Mouse (Mus musculus) midbrain, embryonic 10.5 days (tissue): ENCODE measurements around the gene Khdrbs2. TPM values are rescaled to one million over a fixed set of nuclear protein-coding genes. Genes with fewer than 3 reads are reported as not detected.
"Not testable (repeated sequence)": the region's sequence is repeated elsewhere in the genome, so short reads cannot be mapped to it uniquely, and the experiment has no call there.

Source experiments
- DNase-seq: peaks from one replicate; pipeline ENCODE4 v3.0.0-alpha.2; 2017; ENCODE audit warnings: low spot score
- H3K27ac ChIP-seq: fragments of 300-500 bp; sonication (generic); replicated peaks from 2 replicates; pipeline ENCODE4 v1.5.1; 2016; ENCODE audit warnings: mild to moderate bottlenecking
- H3K27me3 ChIP-seq: fragments of 300-500 bp; sonication (generic); 2 replicates; pipeline ENCODE4 v1.6.1; 2016; ENCODE audit warnings: low read depth, mild to moderate bottlenecking; ENCODE audit not compliant: poor library complexity, severe bottlenecking
- H3K36me3 ChIP-seq: fragments of 300-500 bp; sonication (generic); 2 replicates; pipeline ENCODE4 v1.6.1; 2016; ENCODE audit warnings: mild to moderate bottlenecking, moderate library complexity
- H3K4me1 ChIP-seq: fragments of 300-500 bp; sonication (generic); 2 replicates; pipeline ENCODE4 v1.6.1; 2016
- H3K4me3 ChIP-seq: fragments of 300-500 bp; sonication (generic); 2 replicates; pipeline ENCODE4 v1.5.1; 2016; ENCODE audit warnings: mild to moderate bottlenecking, moderate library complexity
- H3K9me3 ChIP-seq: fragments of 300-500 bp; sonication (generic); replicated peaks from 2 replicates; pipeline ENCODE4 v1.6.1; 2016; ENCODE audit warnings: mild to moderate bottlenecking
- WGBS: fragments of 180-500 bp; shearing (Covaris S2); methylation state at CpG from one replicate; pipeline ENCODE4 v1.1.7; 2016; 5-methylcytosine and 5-hydroxymethylcytosine counted together
- polyA plus RNA-seq: library from polyadenylated mRNA; unstranded; fragments of >200 nt; fragmentation: Nextera tagmentation; extraction: Ambion mirVana; gene quantifications from 2 replicates; pipeline ENCODE4 v1.2.1, GENCODE M21; 2016

The Khdrbs2 gene
- polyA plus RNA-seq, 1 experiment from 2014 or later = 4.8 TPM

- Histone ChIP-seq H3K27me3 (no peaks in the 10 kb centered on the region), H3K4me1 (no peaks in the 10 kb centered on the region), H3K36me3 (no peaks in the 10 kb centered on the region), H3K27ac (no peak overlapping the region), H3K9me3 (no peaks in the 10 kb centered on the region), H3K4me3 (no peak overlapping the region)
- 85% methylated on average over 2 of the region's 2 CpGs for WGBS
- no peak for DNase-seq
These were observed 315.4 kb downstream of the Khdrbs2 start for GRCm38 (mm10) chr1:32487944-32488343.

DNA sequence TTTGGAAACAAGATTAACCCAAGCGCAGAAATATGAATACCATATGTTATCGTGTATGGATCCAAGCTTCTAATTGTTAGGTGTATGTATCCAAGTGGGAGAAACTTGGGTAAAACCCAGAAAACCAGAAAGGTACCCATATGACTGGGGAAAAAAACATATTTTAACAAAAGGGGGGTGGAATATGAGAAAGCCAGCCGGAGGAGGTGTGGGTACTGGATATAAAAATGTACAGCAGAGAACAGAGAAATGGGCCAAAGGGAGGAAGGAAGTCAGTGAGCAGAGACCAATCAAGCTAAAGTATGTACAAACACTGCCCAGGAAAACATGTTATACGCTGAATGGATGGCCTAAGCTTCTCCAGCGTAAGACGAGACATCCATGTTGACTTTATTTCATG lies 330.9 kb downstream of the Khdrbs2 start:
- WGBS = 92% methylated on average over 6 of the region's 6 CpGs
- Histone ChIP-seq H3K27me3 (no peaks in the 10 kb centered on the region), H3K27ac (no peak overlapping the region), H3K4me3 (no peak overlapping the region), H3K36me3 (no peaks in the 10 kb centered on the region), H3K9me3 (no peaks in the 10 kb centered on the region), H3K4me1 (0 out of 2 replicates have a peak, but pooled peaks cover 3% of the 10 kb centered on the region)
- no peak for DNase-seq

DNA sequence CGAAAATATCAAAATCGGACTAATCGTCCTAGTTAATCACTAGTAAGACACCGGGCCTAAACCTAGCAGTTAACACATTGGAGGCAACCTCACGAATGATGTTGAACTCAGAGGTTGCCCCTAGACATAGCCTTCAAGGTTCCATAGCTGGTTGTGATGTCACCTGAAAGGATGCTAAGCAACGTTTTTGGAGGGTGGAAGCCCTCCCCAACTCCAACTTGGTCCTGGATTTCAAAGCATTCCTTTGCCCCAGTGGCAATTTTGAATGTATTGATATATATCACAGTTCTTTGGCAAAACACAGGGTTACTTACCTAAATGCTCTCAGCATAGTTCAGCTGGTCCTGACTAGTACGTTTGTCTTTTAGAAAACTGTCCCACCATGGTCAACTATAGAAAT lies 374.7 kb downstream of the Khdrbs2 start, which contains the start of gene Gm5415:
Gene Gm5415 (minus strand): TSS at position 101 of the 400 bp plus-strand sequence.
- not testable (repeated sequence) for H3K27me3 ChIP-seq, H3K9me3 ChIP-seq, DNase-seq, H3K27ac ChIP-seq, H3K4me1 ChIP-seq, H3K4me3 ChIP-seq, H3K36me3 ChIP-seq
- WGBS = 87% methylated on average over 2 of the region's 7 CpGs

GRCm38 (mm10) chr1:32553459-32553858 lies 380.9 kb downstream of the Khdrbs2 start:
- DNase-seq = no peak
- no peaks in the 10 kb centered on the region for H3K9me3 ChIP-seq
- H3K4me3 ChIP-seq = no peak overlapping the region
- no peaks in the 10 kb centered on the region for H3K36me3 ChIP-seq
- H3K4me1 ChIP-seq = no peaks in the 10 kb centered on the region
- 88% methylated on average over 3 of the region's 3 CpGs for WGBS
- no peaks in the 10 kb centered on the region for H3K27me3 ChIP-seq
- H3K27ac ChIP-seq = no peak overlapping the region

- 76% methylated on average over 4 of the region's 4 CpGs for WGBS
- no peak for DNase-seq
- Histone ChIP-seq H3K9me3 (no peaks in the 10 kb centered on the region), H3K36me3 (no peaks in the 10 kb centered on the region), H3K27ac (no peak overlapping the region), H3K4me3 (no peak overlapping the region), H3K4me1 (no peaks in the 10 kb centered on the region), H3K27me3 (no peaks in the 10 kb centered on the region)
These were observed 381.4 kb downstream of the Khdrbs2 start for GRCm38 (mm10) chr1:32553925-32554324.

DNA sequence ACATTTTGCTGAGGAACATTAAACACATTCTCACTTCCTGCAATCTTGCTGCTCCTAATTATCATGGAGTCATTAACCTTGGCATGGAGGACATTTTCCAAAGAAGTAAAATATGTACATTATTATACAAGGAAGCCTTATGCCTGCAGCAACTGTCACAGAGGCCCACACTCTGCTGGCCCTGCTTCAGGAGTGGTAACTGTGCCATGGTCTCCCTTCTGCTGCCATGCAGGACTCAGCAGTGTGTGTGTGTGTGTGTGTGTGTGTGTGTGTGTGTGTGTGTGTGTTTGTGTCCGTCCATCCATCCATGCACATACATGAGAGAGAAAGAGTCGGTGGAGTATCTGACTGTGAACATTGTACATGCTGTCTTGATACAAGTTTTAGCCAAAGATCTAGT lies 396.4 kb downstream of the Khdrbs2 start:
- no peaks in the 10 kb centered on the region for H3K4me1 ChIP-seq
- no peaks in the 10 kb centered on the region for H3K36me3 ChIP-seq
- 93% methylated on average over 2 of the region's 2 CpGs for WGBS
- no peaks in the 10 kb centered on the region for H3K27me3 ChIP-seq
- no peaks in the 10 kb centered on the region for H3K9me3 ChIP-seq
- no peak for DNase-seq
- no peak overlapping the region for H3K4me3 ChIP-seq
- H3K27ac ChIP-seq = no peak overlapping the region

DNA sequence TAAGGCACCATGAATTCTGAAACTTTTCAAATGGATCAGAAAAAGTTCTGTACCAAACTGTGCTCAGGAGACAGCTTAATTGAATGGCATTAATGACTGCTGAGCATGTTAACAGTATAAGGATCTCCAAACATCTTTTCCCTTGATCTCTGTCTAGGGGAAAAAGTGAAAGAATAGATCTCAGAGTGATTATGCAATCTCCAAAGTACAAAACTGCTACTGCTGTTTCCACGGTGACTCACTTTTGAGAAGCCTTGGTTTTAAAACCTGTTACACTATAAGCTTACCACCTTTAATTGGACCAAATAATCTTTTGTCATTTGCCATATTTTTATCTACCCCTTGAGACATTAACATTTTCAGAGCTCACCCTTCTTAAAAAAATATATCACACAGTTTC lies 453.5 kb downstream of the Khdrbs2 start:
- WGBS = 77% methylated on average over 1 of the region's 1 CpGs
- no peak for DNase-seq
- Histone ChIP-seq H3K9me3 (no peaks in the 10 kb centered on the region), H3K27ac (no peak overlapping the region), H3K4me3 (no peak overlapping the region), H3K36me3 (no peaks in the 10 kb centered on the region), H3K4me1 (peaks cover 4% of the 10 kb centered on the region), H3K27me3 (no peaks in the 10 kb centered on the region)

GRCm38 (mm10) chr1:32632415-32633354 lies 460.2 kb downstream of the Khdrbs2 start:
- Histone ChIP-seq H3K27ac (no peak overlapping the region), H3K36me3 (no peaks in the 10 kb centered on the region), H3K27me3 (no peaks in the 10 kb centered on the region), H3K4me3 (no peak overlapping the region), H3K9me3 (no peaks in the 10 kb centered on the region), H3K4me1 (no peaks in the 10 kb centered on the region)
- WGBS = 91% methylated on average over 5 of the region's 5 CpGs
- no peak for DNase-seq

DNA sequence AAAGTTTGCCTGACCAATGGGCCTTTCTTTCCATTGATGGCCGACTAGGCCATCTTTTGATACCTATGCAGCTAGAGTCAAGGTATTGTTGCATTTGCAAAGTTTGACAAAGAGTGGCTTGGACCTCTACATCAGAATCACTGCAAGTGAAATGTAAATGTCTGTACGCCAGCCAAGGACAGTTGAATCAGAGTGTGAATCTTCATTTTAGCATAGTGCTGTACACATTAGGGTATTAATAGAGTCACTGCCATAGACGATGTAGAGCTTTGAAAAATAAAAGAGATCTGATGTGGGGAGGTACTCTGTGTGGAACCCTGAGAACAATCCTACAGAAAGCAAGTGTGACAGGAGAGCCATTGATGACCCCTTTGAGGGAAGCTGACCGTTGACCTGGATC lies 460.9 kb downstream of the Khdrbs2 start:
- 91% methylated on average over 4 of the region's 4 CpGs for WGBS
- Histone ChIP-seq H3K4me1 (no peaks in the 10 kb centered on the region), H3K4me3 (no peak overlapping the region), H3K36me3 (no peaks in the 10 kb centered on the region), H3K27ac (no peak overlapping the region), H3K9me3 (no peaks in the 10 kb centered on the region), H3K27me3 (no peaks in the 10 kb centered on the region)
- DNase-seq = no peak

DNA sequence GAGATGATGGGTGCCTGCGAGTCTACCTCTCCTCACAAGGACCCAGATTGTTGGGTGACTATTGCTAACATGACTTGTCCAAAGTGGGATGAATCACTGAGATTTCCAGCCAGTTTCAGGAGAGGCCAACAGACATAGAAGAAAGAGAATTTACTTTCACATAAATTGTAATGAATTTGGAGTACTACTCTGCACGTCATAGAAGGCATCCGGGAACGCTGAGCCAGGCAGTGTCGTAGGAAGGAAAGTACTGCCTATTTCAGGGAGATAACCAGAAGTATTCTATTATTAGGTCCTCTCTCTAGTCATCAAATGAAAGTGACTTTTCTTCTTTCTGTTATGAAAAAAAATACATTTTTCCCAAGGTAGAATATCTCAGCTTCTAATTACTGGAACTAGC lies 466.6 kb downstream of the Khdrbs2 start:
- Histone ChIP-seq H3K4me1 (no peaks in the 10 kb centered on the region), H3K27me3 (no peaks in the 10 kb centered on the region), H3K9me3 (no peaks in the 10 kb centered on the region), H3K36me3 (no peaks in the 10 kb centered on the region), H3K27ac (no peak overlapping the region), H3K4me3 (no peak overlapping the region)
- WGBS = 96% methylated on average over 5 of the region's 5 CpGs
- no peak for DNase-seq

- Histone ChIP-seq H3K4me3 (no peak overlapping the region), H3K36me3 (no peaks in the 10 kb centered on the region), H3K9me3 (no peaks in the 10 kb centered on the region), H3K4me1 (no peaks in the 10 kb centered on the region), H3K27ac (no peak overlapping the region), H3K27me3 (no peaks in the 10 kb centered on the region)
- 90% methylated on average over 3 of the region's 3 CpGs for WGBS
- no peak for DNase-seq
These were observed 477.2 kb downstream of the Khdrbs2 start for GRCm38 (mm10) chr1:32649647-32650209.

DNA sequence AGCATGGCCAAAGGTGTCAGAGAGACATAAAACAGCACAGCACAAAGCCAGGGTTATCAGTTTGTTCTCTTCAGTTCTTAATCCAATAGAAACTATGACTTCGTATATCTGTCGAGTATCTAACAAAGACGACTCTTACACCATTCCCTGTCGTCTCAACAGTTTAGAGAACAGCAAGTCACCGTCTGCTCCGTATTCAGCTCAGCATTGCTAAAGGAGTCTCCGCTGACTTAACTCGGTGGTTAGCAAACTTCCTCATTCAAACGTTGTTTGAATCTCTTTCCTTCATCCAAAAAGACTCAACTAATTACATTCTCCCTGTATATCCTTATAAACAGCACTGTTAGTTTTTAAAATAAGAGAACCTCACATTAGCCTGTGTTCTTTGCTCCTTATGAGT lies 521.3 kb downstream of the Khdrbs2 start:
- Histone ChIP-seq H3K27ac (no peak overlapping the region), H3K4me1 (no peaks in the 10 kb centered on the region), H3K4me3 (no peak overlapping the region), H3K9me3 (no peaks in the 10 kb centered on the region), H3K36me3 (no peaks in the 10 kb centered on the region), H3K27me3 (no peaks in the 10 kb centered on the region)
- no peak for DNase-seq
- 87% methylated on average over 9 of the region's 9 CpGs for WGBS

DNA sequence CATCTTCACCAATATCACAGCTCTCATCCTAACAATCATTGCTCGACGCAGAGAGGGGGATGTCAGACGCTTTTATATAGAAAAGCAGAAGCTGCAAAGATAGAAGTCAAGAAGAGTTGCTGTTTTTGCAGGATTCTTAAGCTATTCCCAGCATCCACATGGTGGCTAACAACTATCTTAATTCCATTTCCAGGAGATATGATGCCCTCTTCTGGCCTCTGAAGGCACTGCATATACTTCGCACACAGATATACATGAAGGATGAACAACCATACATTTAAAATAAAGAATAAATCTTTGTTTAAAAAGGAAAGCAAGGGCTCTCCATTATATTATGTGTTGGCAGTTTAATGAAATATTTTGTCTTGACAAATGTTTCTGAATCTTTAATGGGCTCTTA lies 527.6 kb downstream of the Khdrbs2 start:
- H3K9me3 ChIP-seq = 0 out of 2 replicates have a peak, but pooled peaks cover 3% of the 10 kb centered on the region
- whole genome bisulfite sequencing = 98% methylated on average over 4 of the region's 4 CpGs

More for the DNA sequence above, 527.6 kb downstream of the Khdrbs2 start:
- no peak for DNase-seq
- no peak overlapping the region for H3K27ac ChIP-seq
- no peak overlapping the region for H3K4me3 ChIP-seq
- H3K27me3 ChIP-seq = no peaks in the 10 kb centered on the region
- H3K4me1 ChIP-seq = no peaks in the 10 kb centered on the region
- H3K36me3 ChIP-seq = no peaks in the 10 kb centered on the region
